Mouse (Mus musculus) gastrocnemius, postnatal 14 days (tissue): Measurements from ENCODE around the gene Zfp518b. TPM values are rescaled to one million over a fixed set of nuclear protein-coding genes. Genes with fewer than 3 reads are reported as not detected.

ENCODE experiments used
- DNase-seq: peaks from one replicate; pipeline ENCODE4 v3.0.0; 2021; ENCODE audit warnings: mixed read lengths
- intact Hi-C: fragments of 180-260 bp; cut with DNase I; formaldehyde crosslinking; loops from one replicate; pipeline ENCODE4 v1.15.1; 2025; ENCODE audit warnings: low total_unique reads
- total RNA-seq, 2 experiments: library from RNA; stranded (reverse); gene quantifications; 2 replicates each; pipeline ENCODE4 v1.2.3; 2021

Zfp518b gene
- total RNA-seq, 2 experiments from 2014 or later, result 3.2 to 3.3 TPM

DNA sequence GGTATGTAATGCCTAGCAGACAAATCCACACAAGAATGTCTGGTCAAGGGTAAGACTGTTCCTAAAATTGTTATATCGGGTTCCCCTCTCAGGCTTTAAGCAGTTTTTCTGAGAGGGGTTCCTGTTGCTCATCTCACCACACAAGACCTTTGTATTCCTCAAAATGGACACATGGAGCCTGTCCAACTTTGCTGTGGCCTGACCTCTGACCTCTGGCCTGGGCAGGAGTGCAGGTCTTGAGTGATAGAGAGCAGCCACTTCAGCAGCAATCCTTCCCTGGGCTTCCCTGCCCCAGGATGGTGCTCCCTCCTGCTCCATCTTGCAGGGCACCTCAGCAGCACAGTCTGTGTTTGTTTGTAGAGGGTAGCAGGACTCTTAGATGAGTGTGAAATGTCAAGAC lies 48.9 kb downstream of the Zfp518b start:
- no peak for DNase-seq
- intact Hi-C loops, result no loop called here

- intact Hi-C loops, result loop anchor here (5.0 kb wide), 2 partner anchors 47 to 327 kb away; no protein-coding TSS in a partner anchor
Measured at GRCm38 (mm10) chr5:38634321-38635164, 50.1 kb downstream of the Zfp518b start.

GRCm38 (mm10) chr5:38632463-38633449 lies 51.9 kb downstream of the Zfp518b start:
- DNase-seq, result peak; percentile 59
- intact Hi-C loops, result loop anchor here (5.0 kb wide), 2 partner anchors 45 to 325 kb away; no protein-coding TSS in a partner anchor

More at GRCm38 (mm10) chr5:38634321-38635164, 50.1 kb downstream of the Zfp518b start:
- peak; percentile 18 for DNase-seq

GRCm38 (mm10) chr5:38628023-38628422 lies 56.6 kb downstream of the Zfp518b start:
- no peak for DNase-seq
- intact Hi-C loops, result no loop called here

DNA sequence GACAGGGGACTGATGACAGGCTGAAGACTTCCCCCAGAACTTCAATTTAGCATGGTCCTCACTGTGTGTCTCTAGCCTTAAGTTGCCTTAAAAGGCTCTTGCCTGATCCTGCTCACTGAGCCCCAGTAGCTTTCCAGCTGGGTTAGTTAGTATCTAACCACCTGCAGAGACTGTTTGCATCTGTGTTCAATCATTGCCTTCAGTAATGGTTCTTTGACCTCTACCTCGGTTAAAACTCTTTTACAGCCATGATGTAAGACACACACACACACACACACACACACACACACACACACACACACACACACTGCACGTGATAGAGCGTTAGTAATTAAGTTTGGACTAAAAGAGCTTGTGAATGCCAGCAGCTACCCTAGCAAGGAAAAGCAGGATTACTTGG lies 57.7 kb downstream of the Zfp518b start:
- intact Hi-C loops, result no loop called here
- DNase-seq, result no peak

DNA sequence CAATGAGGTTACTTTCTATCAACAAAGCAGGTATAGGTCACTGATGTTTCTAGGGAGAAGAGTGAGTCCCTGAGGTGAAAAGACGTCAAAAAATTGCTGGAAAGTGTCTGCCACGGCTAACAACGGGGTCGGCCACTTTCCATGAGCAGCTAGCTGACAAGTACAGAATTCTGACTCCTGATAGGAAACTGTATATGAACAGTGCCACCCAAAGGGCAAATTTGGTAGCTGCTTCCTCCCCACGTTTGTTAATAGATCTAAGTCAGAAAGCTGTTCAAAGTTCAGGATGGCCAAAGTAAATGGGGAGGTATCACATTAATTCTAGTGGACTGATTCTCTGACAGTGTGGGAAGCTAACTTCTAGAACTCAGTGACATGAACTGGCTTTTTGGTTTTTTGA lies 63.8 kb downstream of the Zfp518b start:
- intact Hi-C loops, result no loop called here
- peak; percentile 14 for DNase-seq

DNA sequence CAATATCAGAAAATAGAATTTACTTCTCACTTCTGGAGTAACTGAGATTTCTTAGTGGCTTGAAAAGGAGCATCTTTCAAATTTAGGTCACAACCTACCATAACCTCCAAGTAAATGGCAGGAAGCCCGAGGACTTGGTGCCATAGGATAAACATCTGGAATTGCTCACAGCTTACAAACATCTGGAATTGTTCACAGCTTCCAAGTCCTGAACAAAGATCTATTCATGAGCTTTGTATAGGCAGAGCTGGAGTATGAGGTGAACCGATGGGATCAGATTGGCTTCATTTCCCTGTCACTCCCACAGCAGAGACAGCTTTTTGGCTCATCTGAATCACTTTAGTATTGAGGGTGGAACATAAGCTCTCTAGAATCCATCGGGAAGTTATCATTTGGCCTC lies 65.7 kb downstream of the Zfp518b start:
- intact Hi-C loops, result no loop called here
- DNase-seq, result no peak

Other genes with a start within 250 kb of the Zfp518b start
- under 1 TPM; 0.86 to 0.96 TPM for gene Slc2a9, start 181.7 kb downstream of the Zfp518b start, total RNA-seq
- gene Wdr1, start 121.6 kb downstream of the Zfp518b start, total RNA-seq, result 10 to 100 TPM; 73.7 to 98.4 TPM
- gene Clnk, start 192.0 kb upstream of the Zfp518b start, total RNA-seq, result not detected